Mouse (Mus musculus) macrophage (primary cell): ENCODE data around the gene Togaram1. TPM values are rescaled to one million over a fixed set of nuclear protein-coding genes. Genes with fewer than 3 reads are reported as not detected.

Source experiments
- H3K27ac ChIP-seq: fragments of 350-480 bp; formaldehyde crosslinking; 2 replicates; pipeline ENCODE4 v1.9.0; 2021
- H3K36me3 ChIP-seq: fragments of 350-480 bp; formaldehyde crosslinking; 2 replicates; pipeline ENCODE4 v1.9.0; 2021; ENCODE audit errors: inconsistent target
- H3K4me3 ChIP-seq: fragments of 350-480 bp; formaldehyde crosslinking; 2 replicates; pipeline ENCODE4 v1.9.0; 2021; ENCODE audit errors: inconsistent target
- H3K79me2 ChIP-seq: fragments of 350-480 bp; formaldehyde crosslinking; 2 replicates; pipeline ENCODE4 v1.9.0; 2021; ENCODE audit errors: inconsistent target
- WGBS: methylation state at CpG from one replicate; pipeline ENCODE4 v1.1.7; 2026; ENCODE audit warnings: inconsistent platforms; ENCODE audit not compliant: missing documents; 5-methylcytosine and 5-hydroxymethylcytosine counted together
- polyA plus RNA-seq: library from polyadenylated mRNA; stranded (reverse); fragments of 250-400 nt; gene quantifications from 3 replicates; pipeline ENCODE4 v1.2.4, GENCODE M21; 2018; ENCODE audit warnings: inconsistent platforms
- total RNA-seq, 78 experiments: library from RNA; depleted of rRNA; stranded (reverse); fragments of 250-400 nt; gene quantifications; 1 replicate in 9 of 78; 2 replicates in 24 of 78; 3 replicates in 43 of 78; 4 replicates in 2 of 78; pipeline ENCODE4 v1.2.4; 2018; ENCODE audit warnings: inconsistent platforms in 56 of 78

The Togaram1 gene
- total RNA-seq (2018; cell fraction: chromatin; rRNA removed): 100 to 1,000 TPM in 14 of 26 experiments, 10 to 100 TPM in 12; 51.7 to 146 (median 106) TPM
- 10 to 100 TPM; 11.1 to 24.8 (median 16.1) TPM for total RNA-seq (2018; cell fraction: cytosol; rRNA removed)
- total RNA-seq (2018; cell fraction: nucleus; rRNA removed): 100 to 1,000 TPM in 1 of 26 experiments, 10 to 100 TPM in 25; 24.9 to 102 (median 58.2) TPM
- polyA plus RNA-seq: 12.3 to 16.6 TPM (median 15.6 TPM) in 3 replicates

GRCm38 (mm10) chr12:64965124-64966026 is at the start of gene Togaram1, which contains the start of gene Klhl28:
Togaram1 (plus strand) TSS chr12:64965804.
Klhl28 (minus strand) TSS chr12:64965534.
- Histone ChIP-seq H3K4me3 (peak within 1 kb of the TSS; percentile 87), H3K79me2 (peaks cover 97% of the 10 kb centered on the region), H3K27ac (peak within 1 kb of the TSS; percentile 51), H3K36me3 (no peaks in the 10 kb centered on the region)
- WGBS: under 1% methylated on average over 45 of the region's 45 CpGs

DNA sequence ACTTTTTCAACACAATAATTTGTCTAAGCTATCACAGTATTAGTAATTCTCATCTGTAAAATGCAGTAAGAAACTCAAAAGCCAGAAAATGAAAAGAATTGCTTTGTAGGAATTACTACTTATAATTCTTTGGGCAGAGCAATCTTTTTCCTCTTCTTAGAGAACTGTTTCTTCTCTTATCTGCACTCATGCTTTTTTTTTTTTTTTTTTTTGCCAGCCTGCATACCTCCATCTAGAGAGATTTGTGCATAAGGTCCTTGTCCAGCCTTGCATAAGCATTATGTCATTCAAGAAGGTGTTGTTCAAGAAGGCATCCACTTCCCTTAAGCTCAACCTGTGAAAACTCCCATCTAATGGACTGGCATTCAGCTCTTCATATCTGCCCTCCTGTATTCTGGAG is 48.9 kb upstream of the Togaram1 start:
- Histone ChIP-seq H3K4me3 (no peak overlapping the region), H3K79me2 (no peaks in the 10 kb centered on the region), H3K36me3 (no peaks in the 10 kb centered on the region), H3K27ac (no peak overlapping the region)

GRCm38 (mm10) chr12:64917578-64918471 is 47.8 kb upstream of the Togaram1 start, which contains the start of gene Gm527:
Gm527 (plus strand) TSS chr12:64917906.
- H3K27ac ChIP-seq: no peak within 1 kb of the TSS
- no peaks in the 10 kb centered on the region for H3K79me2 ChIP-seq
- H3K4me3 ChIP-seq: peak within 1 kb of the TSS; percentile 37
- WGBS: 2% methylated on average over 61 of the region's 93 CpGs
- H3K36me3 ChIP-seq: no peaks in the 10 kb centered on the region

GRCm38 (mm10) chr12:64937493-64937892 is 28.1 kb upstream of the Togaram1 start:
- Histone ChIP-seq H3K79me2 (no peaks in the 10 kb centered on the region), H3K27ac (no peak overlapping the region), H3K36me3 (no peaks in the 10 kb centered on the region), H3K4me3 (no peak overlapping the region)
- WGBS: 86% methylated on average over 2 of the region's 2 CpGs

GRCm38 (mm10) chr12:64964560-64964959 is 1.0 kb upstream of the Togaram1 start:
- Histone ChIP-seq H3K27ac (peak overlapping the region; percentile 51), H3K36me3 (no peaks in the 10 kb centered on the region), H3K79me2 (peaks cover 97% of the 10 kb centered on the region), H3K4me3 (peak overlapping the region; percentile 87)
- WGBS: 16% methylated on average over 4 of the region's 4 CpGs

DNA sequence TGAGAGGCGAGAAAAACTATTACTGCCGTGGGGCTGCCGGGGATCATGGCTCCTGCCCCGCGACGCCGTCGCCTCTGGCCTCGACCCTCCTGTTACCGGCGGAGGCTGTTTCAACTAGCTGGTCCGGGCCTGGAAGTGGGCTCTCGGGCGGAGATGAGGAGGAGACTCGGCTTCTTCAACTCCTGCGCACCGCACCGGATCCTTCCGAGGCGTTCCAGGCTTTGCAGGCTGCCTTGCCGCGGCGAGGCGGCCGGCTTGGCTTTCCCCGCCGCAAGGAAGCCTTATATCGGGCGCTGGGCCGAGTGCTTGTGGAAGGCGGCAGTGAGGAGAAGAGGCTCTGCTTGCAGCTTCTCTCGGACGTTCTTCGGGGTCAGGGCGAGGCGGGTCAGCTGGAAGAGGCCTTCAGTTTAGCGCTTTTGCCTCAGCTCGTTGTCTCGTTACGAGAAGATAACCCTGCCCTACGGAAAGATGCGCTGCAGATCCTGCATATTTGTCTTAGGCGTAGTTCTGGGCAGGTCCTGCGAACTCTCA is 562 bp downstream of the Togaram1 start:
- WGBS: under 1% methylated on average over 43 of the region's 44 CpGs
- Histone ChIP-seq H3K27ac (peak overlapping the region; percentile 49), H3K79me2 (peaks cover 97% of the 10 kb centered on the region)

DNA sequence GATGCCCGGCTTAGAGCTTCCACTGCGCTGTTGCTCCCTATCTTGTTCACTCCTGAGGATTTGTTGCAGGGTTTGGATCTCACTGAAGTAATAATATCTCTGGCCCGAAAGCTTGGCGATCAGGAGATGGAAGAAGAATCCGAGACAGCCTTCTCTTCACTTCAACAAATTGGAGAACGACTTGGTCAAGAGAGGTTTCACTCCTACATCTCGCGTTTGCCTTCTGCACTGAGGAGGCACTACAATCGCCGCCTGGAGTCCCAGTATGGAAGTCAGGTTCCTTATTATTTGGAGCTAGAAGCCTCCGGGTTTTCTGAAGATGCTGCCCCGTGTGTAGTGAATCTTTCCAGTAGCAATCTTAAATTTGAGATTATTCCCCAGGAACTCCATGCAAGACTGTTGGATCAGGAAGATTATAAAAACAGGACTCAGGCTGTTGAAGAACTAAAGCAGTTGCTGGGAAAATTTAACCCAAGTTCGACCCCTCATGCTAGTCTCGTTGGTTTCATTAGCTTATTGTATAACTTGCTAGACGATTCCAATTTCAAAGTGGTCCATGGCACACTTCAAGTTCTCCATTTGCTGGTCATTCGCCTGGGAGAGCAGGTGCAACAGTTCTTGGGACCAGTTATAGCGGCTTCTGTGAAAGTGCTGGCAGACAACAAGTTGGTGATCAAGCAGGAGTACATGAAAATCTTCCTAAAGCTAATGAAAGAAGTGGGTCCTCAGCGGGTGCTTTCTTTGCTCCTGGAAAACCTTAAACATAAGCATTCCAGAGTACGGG is 1.2 kb downstream of the Togaram1 start:
- no peaks in the 10 kb centered on the region for H3K36me3 ChIP-seq
- H3K4me3 ChIP-seq: peak overlapping the region; percentile 87
- 3% methylated on average over 19 of the region's 19 CpGs for WGBS
- peak overlapping the region; percentile 49 for H3K27ac ChIP-seq
- H3K79me2 ChIP-seq: peaks cover 97% of the 10 kb centered on the region

More for the DNA sequence above, 562 bp downstream of the Togaram1 start:
- Histone ChIP-seq H3K36me3 (no peaks in the 10 kb centered on the region), H3K4me3 (peak overlapping the region; percentile 87)

GRCm38 (mm10) chr12:64967470-64967869 is 1.9 kb downstream of the Togaram1 start:
- WGBS: 2% methylated on average over 9 of the region's 9 CpGs
- Histone ChIP-seq H3K4me3 (peak overlapping the region; percentile 87), H3K36me3 (no peaks in the 10 kb centered on the region), H3K79me2 (peaks cover 97% of the 10 kb centered on the region), H3K27ac (0 out of 2 replicates have a peak overlapping the region, but pooled peaks have one; percentile 5)

DNA sequence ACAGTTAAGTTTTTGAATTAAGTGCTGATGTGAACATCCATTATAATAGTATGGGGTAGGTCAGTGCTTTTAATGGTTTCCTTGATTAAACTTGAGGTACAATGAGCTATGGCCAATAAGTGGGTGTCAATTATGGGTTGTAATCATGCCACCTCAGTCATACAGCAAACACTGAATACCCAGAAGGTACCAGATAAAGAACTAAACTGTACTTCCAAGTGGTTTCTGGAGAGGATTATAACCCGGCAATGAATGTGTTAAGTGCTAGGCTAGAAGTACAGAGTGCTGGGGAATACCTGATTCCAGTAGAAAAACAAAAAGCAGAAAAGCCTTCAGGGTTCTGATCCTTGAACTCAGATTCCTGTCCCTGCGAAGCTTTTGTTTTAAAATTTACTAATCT is 2.5 kb downstream of the Togaram1 start:
- Histone ChIP-seq H3K36me3 (no peaks in the 10 kb centered on the region), H3K4me3 (peak overlapping the region; percentile 87), H3K79me2 (peaks cover 97% of the 10 kb centered on the region), H3K27ac (no peak overlapping the region)
- WGBS: 4% methylated on average over 2 of the region's 2 CpGs

DNA sequence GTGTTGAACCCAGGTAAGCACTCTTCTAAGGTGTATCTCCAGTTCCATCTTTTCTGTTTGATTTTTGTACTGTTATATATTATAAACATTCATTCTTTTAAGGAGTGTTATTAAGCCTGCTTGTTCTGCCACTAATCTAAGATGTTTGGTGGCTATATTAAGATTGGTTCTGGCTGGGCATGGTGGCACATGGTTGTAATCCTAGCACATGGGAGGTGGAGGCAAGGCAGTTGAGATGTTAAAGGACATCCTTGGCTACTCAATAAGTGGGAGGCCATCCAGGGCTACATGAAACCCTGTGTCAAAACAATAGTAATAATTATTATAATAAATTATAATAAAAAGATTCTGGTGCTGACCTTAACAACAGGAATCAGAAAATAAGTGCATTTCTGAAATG is 5.8 kb downstream of the Togaram1 start:
- Histone ChIP-seq H3K27ac (no peak overlapping the region), H3K36me3 (no peaks in the 10 kb centered on the region), H3K4me3 (no peak overlapping the region), H3K79me2 (peaks cover 100% of the 10 kb centered on the region)

DNA sequence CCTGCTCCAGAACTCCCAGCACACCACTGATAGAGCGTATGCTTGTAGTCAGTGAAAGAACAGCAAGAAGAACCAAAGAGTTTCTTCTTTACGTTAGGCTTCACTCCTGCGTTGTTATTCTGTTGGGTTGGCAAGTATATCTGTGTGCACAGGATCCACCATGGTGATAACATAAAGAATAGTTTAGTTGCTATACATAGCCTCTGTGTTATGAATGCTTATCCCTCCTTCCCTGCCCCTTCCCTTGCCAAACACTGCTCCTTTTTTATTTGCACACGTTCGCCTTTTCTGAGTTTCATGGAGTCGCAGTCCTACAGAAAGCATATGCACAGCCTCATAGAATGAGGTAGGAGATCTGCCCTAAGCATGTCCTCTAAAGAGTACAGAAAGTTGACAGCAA is 6.5 kb downstream of the Togaram1 start:
- H3K4me3 ChIP-seq: no peak overlapping the region
- WGBS: 93% methylated on average over 6 of the region's 6 CpGs
- no peak overlapping the region for H3K27ac ChIP-seq
- peaks cover 100% of the 10 kb centered on the region for H3K79me2 ChIP-seq
- H3K36me3 ChIP-seq: no peaks in the 10 kb centered on the region

DNA sequence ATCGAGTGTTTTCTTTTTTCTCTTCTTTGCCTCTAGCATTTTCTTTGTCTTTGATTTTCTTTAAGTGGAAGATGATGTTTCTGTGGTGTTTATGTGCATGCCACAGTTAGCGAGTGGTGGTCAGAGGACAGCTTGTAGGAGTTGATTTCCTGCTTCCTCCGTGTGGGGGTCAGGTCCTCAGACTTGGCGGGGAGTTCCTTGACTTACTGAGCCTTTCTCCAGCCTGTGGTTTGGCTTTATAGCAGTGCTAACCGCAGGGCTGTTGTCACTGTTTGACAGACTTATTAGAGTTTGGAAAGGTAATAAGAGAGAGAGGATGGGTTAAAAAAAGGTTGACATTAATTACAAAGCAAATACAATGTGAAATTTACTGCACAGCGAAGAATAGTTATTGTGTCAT is 10.0 kb downstream of the Togaram1 start:
- 3% methylated on average over 5 of the region's 6 CpGs for WGBS
- Histone ChIP-seq H3K4me3 (no peak overlapping the region), H3K36me3 (peaks cover 20% of the 10 kb centered on the region; the same call in 1 of the 2 replicates), H3K79me2 (peaks cover 73% of the 10 kb centered on the region), H3K27ac (no peak overlapping the region)

DNA sequence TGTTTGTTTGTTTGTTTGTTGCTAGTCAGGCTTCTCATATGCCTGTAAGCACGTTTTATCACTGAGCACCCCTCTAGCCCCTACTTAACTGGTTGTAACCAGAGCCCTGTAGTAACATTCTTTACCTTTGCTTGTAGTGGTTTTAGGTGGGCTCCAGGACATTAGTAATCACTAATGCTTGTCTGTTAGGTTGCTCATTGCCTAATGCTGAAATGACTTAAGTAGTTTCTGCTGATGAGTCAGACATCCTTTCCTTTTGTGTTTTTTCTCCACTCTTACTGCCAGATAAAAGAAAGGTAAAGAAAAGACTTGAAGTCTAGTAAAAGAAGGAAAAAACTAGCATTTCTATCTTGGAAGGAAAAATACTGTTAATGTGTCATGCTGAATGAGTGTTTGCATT is 10.6 kb downstream of the Togaram1 start:
- Histone ChIP-seq H3K36me3 (peaks cover 26% of the 10 kb centered on the region), H3K4me3 (no peak overlapping the region), H3K27ac (no peak overlapping the region), H3K79me2 (peaks cover 67% of the 10 kb centered on the region)
- WGBS: 15% methylated on average over 1 of the region's 1 CpGs
